Mouse (Mus musculus) heart, embryonic 15.5 days (tissue): ENCODE measurements at regions not wholly inside any gene's neighbourhood (a gene's known extent, or its start where the extent isn't known, plus 50 kb on each side); places are given as distances from the start of the nearest gene placed in this dataset.

Experiments
- ATAC-seq: fragments of 200-750 bp; cut with Nextera tagmentation; replicated peaks from 2 replicates; pipeline ENCODE4 v1.8.0; 2017; ENCODE audit warnings: low read depth, moderate TSS enrichment; ENCODE audit not compliant: insufficient number of reproducible peaks, insufficient read depth, low FRiP score
- H3K27ac ChIP-seq: fragments of 300-500 bp; sonication (generic); 2 replicates; pipeline ENCODE4 v1.5.1; 2015; ENCODE audit warnings: mild to moderate bottlenecking, inconsistent platforms
- H3K27me3 ChIP-seq: fragments of 300-500 bp; sonication (generic); 2 replicates; pipeline ENCODE4 v1.6.1; 2015; ENCODE audit warnings: inconsistent platforms
- H3K36me3 ChIP-seq: fragments of 300-500 bp; sonication (generic); 2 replicates; pipeline ENCODE4 v1.6.1; 2015; ENCODE audit warnings: mild to moderate bottlenecking, inconsistent platforms
- H3K4me1 ChIP-seq: fragments of 300-500 bp; sonication (generic); replicated peaks from 2 replicates; pipeline ENCODE4 v1.6.1; 2015; ENCODE audit warnings: inconsistent platforms
- H3K4me2 ChIP-seq: fragments of 300-500 bp; sonication (generic); 2 replicates; pipeline ENCODE4 v1.6.1; 2015; ENCODE audit warnings: inconsistent platforms, mild to moderate bottlenecking, moderate library complexity
- H3K4me3 ChIP-seq: fragments of 300-500 bp; sonication (generic); 2 replicates; pipeline ENCODE4 v1.5.1; 2015; ENCODE audit warnings: mild to moderate bottlenecking, inconsistent platforms
- H3K9ac ChIP-seq: fragments of 300-500 bp; sonication (generic); 2 replicates; pipeline ENCODE4 v1.6.1; 2015; ENCODE audit warnings: mild to moderate bottlenecking, inconsistent platforms
- H3K9me3 ChIP-seq: fragments of 300-500 bp; sonication (generic); replicated peaks from 2 replicates; pipeline ENCODE4 v1.6.1; 2016; ENCODE audit warnings: inconsistent platforms
- WGBS: fragments of 180-500 bp; shearing (Covaris S2); methylation state at CpG from one replicate; pipeline ENCODE4 v1.1.7; 2015; ENCODE audit warnings: mixed read lengths; 5-methylcytosine and 5-hydroxymethylcytosine counted together

DNA sequence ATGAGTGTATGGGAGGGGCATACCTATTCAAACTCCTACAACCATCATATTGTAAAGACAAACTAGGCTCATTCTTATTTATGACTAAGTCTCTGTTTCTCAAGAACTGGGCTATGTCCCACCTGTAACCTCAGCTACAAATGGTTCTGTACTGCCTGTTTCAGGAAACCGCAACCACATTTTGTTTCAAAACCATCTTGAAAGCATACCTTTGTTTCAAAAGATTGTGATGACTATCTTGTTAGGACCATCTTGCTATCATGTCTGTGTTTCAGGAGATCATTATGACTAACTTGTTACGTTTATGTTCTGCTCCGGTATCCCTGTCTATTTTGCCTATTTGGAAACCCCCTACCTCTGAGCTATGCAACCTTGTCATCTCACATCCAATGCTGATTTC is 340.2 kb upstream of the Cblb start:
- no peak overlapping the region for H3K9ac ChIP-seq
- WGBS: 92% methylated on average over 3 of the region's 3 CpGs
- H3K4me3 ChIP-seq: no peak overlapping the region
- H3K36me3 ChIP-seq: no peaks in the 10 kb centered on the region
- no peaks in the 10 kb centered on the region for H3K27me3 ChIP-seq
- H3K9me3 ChIP-seq: no peaks in the 10 kb centered on the region
- H3K27ac ChIP-seq: no peak overlapping the region
- H3K4me2 ChIP-seq: no peak overlapping the region
- H3K4me1 ChIP-seq: no peaks in the 10 kb centered on the region
- ATAC-seq: no peak

DNA sequence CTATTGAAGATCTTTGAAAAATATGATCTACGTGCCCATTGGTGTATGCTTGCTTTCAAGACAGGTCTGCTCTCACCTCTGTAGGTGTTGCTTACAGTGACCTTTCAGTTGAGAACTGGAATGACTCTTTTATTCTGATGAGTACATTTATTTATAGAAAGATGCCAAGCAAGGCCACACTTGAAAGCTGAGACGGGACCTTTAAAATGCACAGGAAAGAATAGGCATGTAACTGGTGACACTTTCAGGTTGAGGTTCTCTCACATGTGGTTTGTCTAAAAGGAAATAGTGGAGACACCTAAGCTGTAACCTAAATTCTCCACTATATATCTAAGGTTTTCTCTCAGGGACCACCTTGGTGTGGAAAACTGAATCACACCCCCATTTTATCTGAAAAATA is 326.0 kb upstream of the Cblb start:
- no peak for ATAC-seq
- H3K27me3 ChIP-seq: no peaks in the 10 kb centered on the region
- H3K4me1 ChIP-seq: 0 out of 2 replicates have a peak, but pooled peaks cover 3% of the 10 kb centered on the region
- no peak overlapping the region for H3K4me2 ChIP-seq
- no peaks in the 10 kb centered on the region for H3K36me3 ChIP-seq
- H3K9me3 ChIP-seq: no peaks in the 10 kb centered on the region
- 45% methylated on average over 2 of the region's 2 CpGs for WGBS
- no peak overlapping the region for H3K27ac ChIP-seq
- H3K4me3 ChIP-seq: no peak overlapping the region
- H3K9ac ChIP-seq: no peak overlapping the region

DNA sequence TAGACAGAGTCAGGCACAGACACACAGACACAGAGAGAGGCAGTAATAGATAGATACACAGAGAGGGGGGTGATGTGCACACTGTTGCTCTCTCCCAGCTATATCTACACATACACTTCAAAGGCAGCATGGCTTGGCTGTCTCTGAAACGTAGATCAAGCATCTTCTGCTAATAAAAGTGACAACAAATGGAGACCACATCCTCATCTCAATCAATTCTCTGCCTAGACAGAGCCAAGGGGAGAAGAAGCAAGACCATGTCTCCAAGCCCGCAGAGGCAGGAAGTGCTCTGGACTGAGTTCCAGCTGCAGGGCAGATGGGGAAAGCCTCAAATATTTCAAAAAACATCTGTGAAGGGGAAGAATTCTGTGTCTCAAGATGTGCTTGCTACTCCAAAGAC is 312.3 kb upstream of the Cblb start:
- H3K27me3 ChIP-seq: no peaks in the 10 kb centered on the region
- no peak overlapping the region for H3K4me2 ChIP-seq
- H3K9me3 ChIP-seq: no peaks in the 10 kb centered on the region
- ATAC-seq: no peak
- H3K9ac ChIP-seq: no peak overlapping the region
- H3K36me3 ChIP-seq: no peaks in the 10 kb centered on the region
- 67% methylated on average over 2 of the region's 2 CpGs for WGBS
- no peak overlapping the region for H3K4me3 ChIP-seq
- no peak overlapping the region for H3K27ac ChIP-seq
- no peaks in the 10 kb centered on the region for H3K4me1 ChIP-seq

DNA sequence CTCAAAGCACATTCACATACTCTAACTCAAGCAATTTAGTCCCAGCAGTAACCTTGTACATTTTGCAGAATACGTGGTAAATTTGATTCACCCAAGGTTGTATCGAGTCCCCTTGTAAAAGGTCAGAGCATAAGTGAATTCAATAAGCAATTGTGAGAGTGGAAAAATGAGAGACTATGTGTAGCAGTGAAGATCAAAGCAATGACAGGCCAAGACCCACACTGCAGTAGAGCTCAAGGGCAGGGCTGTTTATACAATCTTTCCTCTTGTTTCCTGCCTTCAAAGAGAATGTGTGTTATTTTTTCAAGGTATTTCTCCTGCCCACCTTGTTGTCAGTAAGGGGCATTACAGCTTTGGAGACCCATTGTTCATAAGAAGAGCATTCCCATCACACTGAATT is 311.4 kb upstream of the Cblb start:
- no peak for ATAC-seq
- Histone ChIP-seq H3K4me1 (no peaks in the 10 kb centered on the region), H3K36me3 (no peaks in the 10 kb centered on the region), H3K4me3 (no peak overlapping the region), H3K9ac (no peak overlapping the region), H3K27ac (no peak overlapping the region), H3K27me3 (no peaks in the 10 kb centered on the region), H3K9me3 (no peaks in the 10 kb centered on the region), H3K4me2 (no peak overlapping the region)
- WGBS: 81% methylated on average over 2 of the region's 2 CpGs

DNA sequence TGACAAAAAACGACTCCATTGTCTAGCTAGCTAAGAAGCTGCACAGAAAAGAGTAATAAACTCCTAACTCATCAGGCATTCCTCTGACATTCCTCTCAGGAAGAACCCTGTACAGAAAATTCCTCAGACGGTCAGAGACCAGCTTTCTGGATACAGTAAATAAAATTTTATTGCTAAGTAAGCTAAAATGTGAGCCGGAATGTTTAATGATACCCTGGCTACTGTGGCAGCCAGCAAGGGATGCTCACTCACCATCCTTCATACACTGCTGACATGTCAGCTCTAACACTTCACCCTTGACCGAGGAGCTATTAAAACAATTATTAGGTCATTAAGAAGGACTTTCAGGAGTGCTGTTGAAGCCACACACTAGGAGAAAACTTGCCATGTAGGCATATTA is 308.3 kb upstream of the Cblb start:
- 51% methylated on average over 4 of the region's 4 CpGs for WGBS
- H3K9ac ChIP-seq: no peak overlapping the region
- no peak for ATAC-seq

DNA sequence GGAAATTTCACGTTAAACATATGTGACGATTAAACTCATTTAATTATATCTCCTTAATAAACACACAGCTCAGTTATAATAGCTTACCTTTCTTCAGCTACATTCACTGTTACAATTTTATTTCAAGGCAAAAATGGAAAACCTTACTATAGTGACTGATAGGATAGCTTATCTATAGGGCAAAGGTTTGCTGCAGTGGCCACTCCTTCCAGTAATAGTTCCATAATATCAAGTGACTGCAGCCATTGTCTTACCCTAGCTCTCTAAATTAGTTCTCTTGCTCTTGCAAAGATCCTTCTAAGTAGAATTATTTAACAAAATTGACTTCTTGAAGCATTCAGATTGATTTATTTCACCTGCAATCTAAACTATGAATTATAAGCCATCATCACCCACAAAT is 289.1 kb upstream of the Cblb start:
- Histone ChIP-seq H3K4me1 (no peaks in the 10 kb centered on the region), H3K4me2 (no peak overlapping the region), H3K27me3 (no peaks in the 10 kb centered on the region), H3K27ac (no peak overlapping the region), H3K36me3 (no peaks in the 10 kb centered on the region), H3K9me3 (no peaks in the 10 kb centered on the region), H3K4me3 (no peak overlapping the region), H3K9ac (no peak overlapping the region)
- no peak for ATAC-seq
- WGBS: 93% methylated on average over 2 of the region's 2 CpGs

More for the DNA sequence above, 308.3 kb upstream of the Cblb start:
- Histone ChIP-seq H3K4me3 (no peak overlapping the region), H3K36me3 (no peaks in the 10 kb centered on the region), H3K9me3 (no peaks in the 10 kb centered on the region), H3K27ac (no peak overlapping the region), H3K4me1 (no peaks in the 10 kb centered on the region), H3K27me3 (no peaks in the 10 kb centered on the region), H3K4me2 (no peak overlapping the region)

DNA sequence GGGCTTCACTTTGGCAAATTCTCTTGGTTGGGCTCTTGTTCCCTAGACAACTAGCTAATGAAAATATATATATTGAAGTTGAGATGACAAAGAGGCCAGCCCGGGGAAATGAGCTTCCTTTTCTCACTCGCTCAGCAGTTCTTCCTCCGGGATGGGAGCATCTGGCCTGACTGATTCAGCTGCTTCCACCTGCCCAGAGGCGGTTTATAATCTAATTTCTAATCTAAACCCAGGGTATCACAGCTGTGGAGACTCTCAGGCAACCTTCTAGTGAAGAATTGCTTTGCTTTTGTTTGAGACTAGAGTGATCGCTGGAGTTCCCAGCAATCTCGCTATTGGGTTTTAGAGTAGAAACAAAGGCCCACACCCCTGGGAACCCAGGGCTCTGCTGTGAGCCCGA is 279.1 kb upstream of the Cblb start:
- no peaks in the 10 kb centered on the region for H3K36me3 ChIP-seq
- H3K4me3 ChIP-seq: no peak overlapping the region
- 63% methylated on average over 7 of the region's 7 CpGs for WGBS
- no peaks in the 10 kb centered on the region for H3K27me3 ChIP-seq
- no peak for ATAC-seq
- no peak overlapping the region for H3K27ac ChIP-seq
- H3K9ac ChIP-seq: no peak overlapping the region
- no peak overlapping the region for H3K4me2 ChIP-seq
- H3K4me1 ChIP-seq: no peaks in the 10 kb centered on the region
- H3K9me3 ChIP-seq: no peaks in the 10 kb centered on the region

DNA sequence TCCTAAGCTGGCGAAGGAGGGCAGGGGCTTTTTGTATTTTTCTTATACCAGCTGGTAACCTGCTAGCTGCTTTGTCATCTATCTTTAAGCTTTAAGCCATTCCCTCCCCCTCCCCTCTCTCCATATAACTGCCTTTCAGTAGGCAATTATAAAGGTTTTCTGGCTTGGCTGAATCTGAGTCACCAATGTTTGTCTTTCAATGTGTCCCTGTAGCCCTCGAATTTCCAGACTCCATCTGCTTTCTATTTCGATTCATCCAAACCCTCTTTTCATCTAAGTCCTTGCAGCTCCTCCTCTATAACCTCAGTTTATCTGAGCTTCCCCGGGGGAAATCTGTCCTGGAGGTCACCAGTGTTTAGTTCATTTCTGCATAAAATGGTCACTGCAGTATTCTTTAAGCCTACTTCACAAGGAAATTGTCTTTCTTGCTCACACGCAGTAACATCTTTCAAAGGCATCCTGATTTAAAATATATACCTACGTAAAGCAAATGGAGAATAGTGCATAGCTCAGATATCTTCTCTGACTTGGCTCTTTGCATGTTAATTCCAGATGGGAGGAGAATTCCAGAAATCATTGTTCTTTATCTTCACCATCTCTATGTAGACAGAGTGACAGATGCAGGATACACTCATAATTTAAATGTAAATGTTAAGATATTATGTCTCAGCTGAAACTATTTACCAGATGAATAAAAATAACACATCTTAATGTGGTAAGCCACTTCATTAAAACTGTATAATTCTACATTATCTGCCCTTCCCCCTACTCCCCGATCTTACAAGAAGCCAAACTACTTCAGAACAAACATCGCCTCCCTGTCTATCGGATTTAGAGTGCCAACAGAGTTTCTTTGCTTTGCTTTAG is 272.4 kb upstream of the Cblb start:
- H3K9me3 ChIP-seq: no peaks in the 10 kb centered on the region
- no peaks in the 10 kb centered on the region for H3K4me1 ChIP-seq
- H3K9ac ChIP-seq: no peak overlapping the region
- no peak for ATAC-seq
- no peak overlapping the region for H3K27ac ChIP-seq
- H3K4me2 ChIP-seq: no peak overlapping the region
- WGBS: 50% methylated on average over 9 of the region's 9 CpGs
- no peaks in the 10 kb centered on the region for H3K36me3 ChIP-seq
- H3K4me3 ChIP-seq: no peak overlapping the region
- no peaks in the 10 kb centered on the region for H3K27me3 ChIP-seq

DNA sequence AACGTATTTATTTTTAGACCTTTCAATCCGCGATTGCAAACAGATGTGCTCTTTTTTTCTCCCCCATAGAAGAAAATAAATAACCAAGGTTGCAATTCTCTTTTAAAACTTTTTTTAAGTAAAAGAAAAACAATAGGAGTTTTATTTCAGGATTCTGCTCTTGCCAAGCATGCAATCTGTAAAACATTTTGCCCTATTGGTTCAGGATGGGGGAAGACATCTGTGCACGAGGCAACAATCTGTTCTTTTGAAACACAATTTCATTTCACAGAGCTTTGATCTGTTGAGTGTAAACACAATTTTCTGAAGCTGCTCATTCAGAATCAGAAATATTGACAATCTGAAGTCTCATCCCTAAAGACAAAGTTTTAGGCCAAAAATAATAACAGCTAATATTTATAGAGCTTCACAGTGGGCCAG is 271.8 kb upstream of the Cblb start:
- ATAC-seq: no peak
- no peak overlapping the region for H3K4me3 ChIP-seq

DNA sequence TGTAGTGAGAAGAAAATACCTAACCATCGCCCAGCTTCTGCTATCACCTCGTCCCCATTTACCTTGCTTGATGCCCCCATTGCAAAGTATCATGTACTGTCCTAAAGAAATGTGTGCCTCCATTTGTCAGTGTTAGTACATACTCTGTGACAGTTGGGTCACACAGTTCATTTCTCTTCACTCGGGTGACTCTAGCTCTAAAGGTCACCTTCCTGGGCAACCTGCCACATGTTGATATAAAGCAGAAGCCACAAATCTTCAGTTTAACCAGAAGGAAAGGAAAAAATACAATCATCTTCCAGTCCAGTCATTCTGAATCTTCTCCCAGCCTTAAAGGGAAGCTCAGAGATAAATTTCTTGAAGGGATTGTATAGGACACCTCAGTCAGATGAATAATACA is 263.5 kb upstream of the Cblb start:
- H3K9ac ChIP-seq: no peak overlapping the region
- no peak overlapping the region for H3K4me2 ChIP-seq
- no peaks in the 10 kb centered on the region for H3K9me3 ChIP-seq
- H3K4me3 ChIP-seq: no peak overlapping the region
- 61% methylated on average over 3 of the region's 3 CpGs for WGBS
- no peaks in the 10 kb centered on the region for H3K27me3 ChIP-seq
- no peak overlapping the region for H3K27ac ChIP-seq
- H3K36me3 ChIP-seq: no peaks in the 10 kb centered on the region
- no peak for ATAC-seq
- H3K4me1 ChIP-seq: no peaks in the 10 kb centered on the region

More for the DNA sequence above, 271.8 kb upstream of the Cblb start:
- H3K27me3 ChIP-seq: no peaks in the 10 kb centered on the region
- H3K36me3 ChIP-seq: no peaks in the 10 kb centered on the region
- no peak overlapping the region for H3K27ac ChIP-seq
- H3K4me1 ChIP-seq: no peaks in the 10 kb centered on the region
- 29% methylated on average over 4 of the region's 4 CpGs for WGBS
- no peak overlapping the region for H3K9ac ChIP-seq
- H3K9me3 ChIP-seq: no peaks in the 10 kb centered on the region
- H3K4me2 ChIP-seq: no peak overlapping the region

DNA sequence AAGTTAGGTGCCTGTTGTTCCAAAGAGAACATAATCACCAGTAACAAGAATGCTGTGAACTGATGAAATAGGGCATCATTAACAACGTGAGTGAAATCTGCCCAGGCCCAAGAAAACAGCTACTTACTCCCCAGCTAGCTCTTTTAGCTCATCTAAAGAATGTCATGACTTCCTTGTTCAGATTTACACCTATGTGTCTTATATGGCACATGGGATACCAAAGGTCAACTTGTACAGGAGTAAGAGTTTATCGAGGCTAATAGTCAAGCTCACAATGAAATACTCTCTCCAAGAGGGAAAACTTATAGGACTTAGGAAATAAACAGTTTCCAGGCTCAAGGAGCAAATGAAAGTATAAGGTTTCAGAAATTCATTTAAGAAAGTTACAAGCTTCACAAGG is 252.1 kb upstream of the Cblb start:
- H3K27ac ChIP-seq: no peak overlapping the region
- H3K4me2 ChIP-seq: no peak overlapping the region
- no peaks in the 10 kb centered on the region for H3K27me3 ChIP-seq
- no peak overlapping the region for H3K4me3 ChIP-seq
- no peaks in the 10 kb centered on the region for H3K9me3 ChIP-seq
- ATAC-seq: no peak
- no peaks in the 10 kb centered on the region for H3K36me3 ChIP-seq
- H3K4me1 ChIP-seq: no peaks in the 10 kb centered on the region
- no peak overlapping the region for H3K9ac ChIP-seq
- 78% methylated on average over 2 of the region's 2 CpGs for WGBS

DNA sequence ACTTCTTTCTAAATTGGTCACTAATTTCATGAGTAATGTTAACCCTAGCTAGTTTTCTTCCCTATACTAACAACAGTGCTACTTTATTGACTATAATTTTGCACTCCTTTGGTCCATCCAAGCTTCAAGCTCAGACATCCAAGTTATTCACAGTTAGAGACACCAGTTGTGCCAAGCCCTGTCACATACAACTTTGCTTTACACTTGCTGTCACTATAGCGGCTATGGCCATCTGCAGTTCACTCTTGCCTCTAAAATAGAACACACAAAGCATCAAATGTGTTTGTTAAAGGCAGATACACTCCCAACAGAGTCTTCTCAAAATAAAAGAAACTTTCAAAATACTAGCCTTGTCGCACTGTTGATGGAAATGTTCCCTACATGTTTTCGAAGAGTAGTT is 236.0 kb upstream of the Cblb start:
- Histone ChIP-seq H3K4me2 (no peak overlapping the region), H3K27ac (no peak overlapping the region), H3K9me3 (no peaks in the 10 kb centered on the region), H3K9ac (no peak overlapping the region), H3K27me3 (no peaks in the 10 kb centered on the region), H3K4me1 (no peaks in the 10 kb centered on the region), H3K36me3 (no peaks in the 10 kb centered on the region), H3K4me3 (no peak overlapping the region)
- WGBS: 90% methylated on average over 3 of the region's 3 CpGs
- no peak for ATAC-seq
